Mouse (Mus musculus): ENCODE measurements around the gene Odf4. TPM values are rescaled to one million over a fixed set of nuclear protein-coding genes. Genes with fewer than 3 reads are reported as not detected.

Odf4 gene
- polyA plus RNA-seq, 2 experiments = not detected

GRCm38 (mm10) chr11:68908846-68909503, 17.9 kb downstream of the Odf4 start:
- no peak for DNase-seq (ENCODE audit: low read depth in 3 of 3, low spot score in 3 of 3)
- no peaks in the 10 kb centered on the region for H3K4me1 ChIP-seq (replicated peaks; ENCODE audit: control insufficient read depth in 2 of 2, insufficient read depth in 2 of 2, low read length in 1 of 2)
- peaks cover 4% of the 10 kb centered on the region; the same call in 1 of the 2 replicates for H3K27me3 ChIP-seq (ENCODE audit: control insufficient read depth, insufficient read depth, low read length)
- ATAC-seq (ENCODE audit: insufficient read depth) = no peak
- TF ChIP-seq EP300 (IDR thresholded peaks at IDR 0.05; ENCODE audit: low read depth) = no peak
- TF ChIP-seq CTCF (IDR thresholded peaks at IDR 0.05; ENCODE audit: low read depth) = no peak
- H3K9ac ChIP-seq (replicated peaks) = no peak overlapping the region
- H3K4me3 ChIP-seq (ENCODE audit: insufficient read depth in 1 of 2, low read depth in 2 of 2, low read length in 2 of 2) = no peak overlapping the region
- no peaks in the 10 kb centered on the region for H3K9me3 ChIP-seq (ENCODE audit: control insufficient read depth, low read length)
- no peak overlapping the region for H3K27ac ChIP-seq
- H3K36me3 ChIP-seq (replicated peaks; ENCODE audit: control insufficient read depth, insufficient read depth, low read depth) = peaks cover 20% of the 10 kb centered on the region
- 43% methylated on average over 7 of the region's 7 CpGs for WGBS (ENCODE audit: insufficient replicate concordance)
- H3K4me2 ChIP-seq (ENCODE audit: low read depth) = no peak overlapping the region

DNA sequence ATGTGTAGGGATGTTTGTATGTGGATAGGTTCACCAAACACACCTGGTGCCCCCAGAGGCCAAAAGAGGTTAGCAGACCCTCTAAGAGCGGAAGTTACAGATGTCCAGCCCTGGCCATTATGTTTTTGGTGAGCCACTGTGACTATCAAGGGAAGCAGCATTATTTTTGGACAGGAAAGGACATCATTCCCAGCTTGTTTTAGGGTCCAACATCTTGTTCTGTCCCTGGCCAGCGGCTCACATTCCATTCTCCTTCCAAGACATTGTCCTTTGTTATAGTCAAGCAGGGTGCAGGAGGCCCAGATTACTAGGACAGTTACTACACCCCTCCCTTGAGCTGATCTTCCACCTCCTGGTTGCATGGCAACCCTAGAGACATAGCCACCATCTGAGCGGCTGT, 19.6 kb downstream of the Odf4 start:
- no peak overlapping the region for H3K9ac ChIP-seq (replicated peaks)
- no peak for DNase-seq (ENCODE audit: low read depth in 3 of 3, low spot score in 3 of 3)
- TF ChIP-seq EP300 (IDR thresholded peaks at IDR 0.05; ENCODE audit: low read depth) (no peak), CTCF (IDR thresholded peaks at IDR 0.05; ENCODE audit: low read depth) (no peak)
- no peak overlapping the region for H3K4me3 ChIP-seq (ENCODE audit: insufficient read depth in 1 of 2, low read depth in 2 of 2, low read length in 2 of 2)
- H3K36me3 ChIP-seq (replicated peaks; ENCODE audit: control insufficient read depth, insufficient read depth, low read depth) = peaks cover 35% of the 10 kb centered on the region
- no peak for ATAC-seq (ENCODE audit: insufficient read depth)
- no peaks in the 10 kb centered on the region for H3K9me3 ChIP-seq (ENCODE audit: control insufficient read depth, low read length)
- H3K4me2 ChIP-seq (ENCODE audit: low read depth) = no peak overlapping the region
- H3K4me1 ChIP-seq (replicated peaks; ENCODE audit: control insufficient read depth in 2 of 2, insufficient read depth in 2 of 2, low read length in 1 of 2) = peaks cover 0 to 4% of the 10 kb centered on the region in 2 experiments; a peak in 1 of 4 replicates
- WGBS (ENCODE audit: insufficient replicate concordance) = 62% methylated on average over 3 of the region's 3 CpGs
- peaks cover 4% of the 10 kb centered on the region; the same call in 1 of the 2 replicates for H3K27me3 ChIP-seq (ENCODE audit: control insufficient read depth, insufficient read depth, low read length)
- no peak overlapping the region for H3K27ac ChIP-seq

DNA sequence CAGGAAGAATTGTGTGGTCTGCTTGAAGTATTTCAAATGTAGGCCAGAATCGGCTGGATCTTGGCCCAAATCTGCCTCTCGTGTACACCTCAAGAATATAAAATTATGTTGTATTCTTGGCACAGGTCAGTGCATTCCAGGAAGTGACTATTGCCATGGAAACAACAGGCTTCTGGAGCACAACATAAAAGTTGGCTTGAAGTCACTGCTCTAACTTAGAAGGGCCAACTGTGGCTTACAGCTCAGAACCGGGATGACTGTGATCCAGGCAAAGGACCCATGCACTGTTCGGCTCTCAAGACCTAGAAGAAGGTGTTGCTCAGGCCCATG, 20.5 kb downstream of the Odf4 start:
- H3K27me3 ChIP-seq (ENCODE audit: control insufficient read depth, insufficient read depth, low read length) = peaks cover 4% of the 10 kb centered on the region; the same call in 1 of the 2 replicates
- no peak for ATAC-seq (ENCODE audit: insufficient read depth)
- H3K4me3 ChIP-seq (ENCODE audit: insufficient read depth in 1 of 2, low read depth in 2 of 2, low read length in 2 of 2) = no peak overlapping the region
- TF ChIP-seq EP300 (IDR thresholded peaks at IDR 0.05; ENCODE audit: low read depth) (no peak), CTCF (IDR thresholded peaks at IDR 0.05; ENCODE audit: low read depth) (no peak)
- 69% methylated on average over 4 of the region's 4 CpGs for WGBS (ENCODE audit: insufficient replicate concordance)
- peaks cover 0 to 4% of the 10 kb centered on the region in 2 experiments; a peak in 1 of 4 replicates for H3K4me1 ChIP-seq (replicated peaks; ENCODE audit: control insufficient read depth in 2 of 2, insufficient read depth in 2 of 2, low read length in 1 of 2)
- peaks cover 35% of the 10 kb centered on the region for H3K36me3 ChIP-seq (replicated peaks; ENCODE audit: control insufficient read depth, insufficient read depth, low read depth)
- H3K27ac ChIP-seq = no peak overlapping the region
- no peak for DNase-seq (ENCODE audit: low read depth in 3 of 3, low spot score in 3 of 3)
- H3K4me2 ChIP-seq (ENCODE audit: low read depth) = no peak overlapping the region
- no peaks in the 10 kb centered on the region for H3K9me3 ChIP-seq (ENCODE audit: control insufficient read depth, low read length)
- no peak overlapping the region for H3K9ac ChIP-seq (replicated peaks)

DNA sequence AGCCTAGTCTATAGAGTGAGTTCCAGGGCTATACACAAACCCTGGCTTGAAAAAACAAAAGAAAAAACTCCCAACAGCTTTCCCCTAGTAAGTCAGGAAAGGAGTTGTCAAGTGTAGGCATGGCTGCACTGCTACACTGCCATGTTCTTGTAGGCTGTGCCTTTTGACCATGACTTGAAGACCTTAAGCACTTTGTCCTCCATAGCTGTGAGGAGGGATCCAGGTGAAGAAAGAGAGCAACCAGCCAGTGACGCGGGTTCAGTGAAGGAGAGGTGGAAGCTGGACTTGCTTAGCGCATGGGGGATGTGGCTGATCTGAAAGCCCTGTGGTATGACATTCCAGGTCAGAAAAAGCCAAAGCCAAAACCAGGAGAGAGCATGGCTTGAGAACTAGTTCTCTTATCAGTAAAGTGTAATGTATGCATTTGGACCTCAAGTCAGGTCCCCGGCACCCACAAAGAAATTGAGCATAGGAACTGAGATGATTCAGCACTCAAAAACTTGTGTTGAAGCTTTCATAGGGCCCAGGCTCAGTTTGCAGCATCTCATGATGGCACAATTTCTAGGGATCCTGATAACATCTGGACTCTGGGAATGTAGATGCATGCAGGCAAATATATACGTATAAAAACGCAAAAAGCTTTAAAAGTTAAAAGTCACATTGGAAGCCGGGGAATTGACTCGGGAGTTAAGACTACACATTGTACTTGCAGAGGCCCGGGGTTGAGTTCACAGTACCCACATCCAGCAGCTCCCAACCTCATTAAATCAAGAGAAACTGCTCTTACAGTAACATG, 21.0 kb downstream of the Odf4 start:
- no peak for TF ChIP-seq CTCF (IDR thresholded peaks at IDR 0.05; ENCODE audit: low read depth)

GRCm38 (mm10) chr11:68905138-68905531, 21.7 kb downstream of the Odf4 start:
- no peak overlapping the region for H3K27ac ChIP-seq

More for the DNA sequence above, 21.0 kb downstream of the Odf4 start:
- ATAC-seq (ENCODE audit: insufficient read depth) (no peak), DNase-seq (ENCODE audit: low read depth in 3 of 3, low spot score in 3 of 3) (no peak)
- H3K9me3 ChIP-seq (ENCODE audit: control insufficient read depth, low read length) = no peaks in the 10 kb centered on the region
- peaks cover 0 to 4% of the 10 kb centered on the region in 2 experiments; a peak in 2 of 4 replicates for H3K4me1 ChIP-seq (replicated peaks; ENCODE audit: control insufficient read depth in 2 of 2, insufficient read depth in 2 of 2, low read length in 1 of 2)
- 80% methylated on average over 9 of the region's 9 CpGs for WGBS (ENCODE audit: insufficient replicate concordance)
- no peaks in the 10 kb centered on the region for H3K27me3 ChIP-seq (ENCODE audit: control insufficient read depth, insufficient read depth, low read length)
- H3K36me3 ChIP-seq (replicated peaks; ENCODE audit: control insufficient read depth, insufficient read depth, low read depth) = peaks cover 35% of the 10 kb centered on the region
- no peak overlapping the region for H3K4me3 ChIP-seq (ENCODE audit: insufficient read depth in 1 of 2, low read depth in 2 of 2, low read length in 2 of 2)
- H3K9ac ChIP-seq (replicated peaks) = no peak overlapping the region
- H3K4me2 ChIP-seq (ENCODE audit: low read depth) = no peak overlapping the region
- H3K27ac ChIP-seq = no peak overlapping the region

More at GRCm38 (mm10) chr11:68905138-68905531, 21.7 kb downstream of the Odf4 start:
- DNase-seq (ENCODE audit: low read depth in 3 of 3, low spot score in 3 of 3) (no peak), ATAC-seq (ENCODE audit: insufficient read depth) (no peak)
- Histone ChIP-seq H3K4me2 (ENCODE audit: low read depth) (no peak overlapping the region), H3K4me3 (ENCODE audit: insufficient read depth in 1 of 2, low read depth in 2 of 2, low read length in 2 of 2) (no peak overlapping the region), H3K36me3 (replicated peaks; ENCODE audit: control insufficient read depth, insufficient read depth, low read depth) (peaks cover 35% of the 10 kb centered on the region), H3K4me1 (replicated peaks; ENCODE audit: control insufficient read depth in 2 of 2, insufficient read depth in 2 of 2, low read length in 1 of 2) (peaks cover 0 to 4% of the 10 kb centered on the region in 2 experiments; a peak in 2 of 4 replicates), H3K27me3 (ENCODE audit: control insufficient read depth, insufficient read depth, low read length) (no peaks in the 10 kb centered on the region), H3K9ac (replicated peaks) (no peak overlapping the region), H3K9me3 (ENCODE audit: control insufficient read depth, low read length) (no peaks in the 10 kb centered on the region)
- no peak for TF ChIP-seq CTCF (IDR thresholded peaks at IDR 0.05; ENCODE audit: low read depth)
- TF ChIP-seq EP300 (IDR thresholded peaks at IDR 0.05; ENCODE audit: low read depth) = no peak
- WGBS (ENCODE audit: insufficient replicate concordance) = 79% methylated on average over 3 of the region's 3 CpGs

Measured in liver, embryonic 14.5 days (tissue).